Mouse (Mus musculus) embryonic facial prominence, embryonic 14.5 days (tissue): ENCODE data around the gene Traf3ip3. TPM values are rescaled to one million over a fixed set of nuclear protein-coding genes. Genes with fewer than 3 reads are reported as not detected.
A peak's percentile ranks its signal among the peaks of the same experiment; 100 is the strongest.

ENCODE experiments used
- ATAC-seq: fragments of 200-750 bp; cut with Nextera tagmentation; 2 replicates; pipeline ENCODE4 v1.8.0; 2017; ENCODE audit warnings: low read depth, moderate number of reproducible peaks, moderate TSS enrichment
- DNase-seq: peaks from one replicate; pipeline ENCODE4 v3.0.0-alpha.2; 2015; ENCODE audit warnings: low spot score
- H3K27ac ChIP-seq: fragments of 300-500 bp; sonication (generic); replicated peaks from 2 replicates; pipeline ENCODE4 v1.5.1; 2014; ENCODE audit warnings: low read depth, mild to moderate bottlenecking, low read length, moderate library complexity
- H3K27me3 ChIP-seq: fragments of 300-500 bp; sonication (generic); replicated peaks from 2 replicates; pipeline ENCODE4 v1.6.1; 2014; ENCODE audit warnings: low read length; ENCODE audit not compliant: control insufficient read depth, insufficient read depth
- H3K36me3 ChIP-seq: fragments of 300-500 bp; sonication (generic); 2 replicates; pipeline ENCODE4 v1.6.1; 2014; ENCODE audit warnings: low read length, mixed read lengths; ENCODE audit not compliant: control insufficient read depth, insufficient read depth
- H3K4me1 ChIP-seq: fragments of 300-500 bp; sonication (generic); 2 replicates; pipeline ENCODE4 v1.6.1; 2014; ENCODE audit warnings: antibody characterized with exemption, low read length; ENCODE audit not compliant: control insufficient read depth, insufficient read depth
- H3K4me2 ChIP-seq: fragments of 300-500 bp; sonication (generic); 2 replicates; pipeline ENCODE4 v1.6.1; 2014; ENCODE audit warnings: low read depth, mild to moderate bottlenecking, low read length, moderate library complexity, mixed read lengths
- H3K4me3 ChIP-seq: fragments of 300-500 bp; sonication (generic); 2 replicates; pipeline ENCODE4 v1.5.1; 2014; ENCODE audit warnings: low read depth, mild to moderate bottlenecking, low read length
- H3K9ac ChIP-seq: fragments of 300-500 bp; sonication (generic); 2 replicates; pipeline ENCODE4 v1.6.1; 2014; ENCODE audit warnings: low read depth, mild to moderate bottlenecking, low read length, moderate library complexity, mixed read lengths
- H3K9me3 ChIP-seq: fragments of 300-500 bp; sonication (generic); 2 replicates; pipeline ENCODE4 v1.6.1; 2016; ENCODE audit warnings: low read length; ENCODE audit not compliant: control insufficient read depth
- WGBS: fragments of 180-500 bp; shearing (Covaris S2); extraction: QIAGEN DNeasy Blood & Tissue Kit; methylation state at CpG from one replicate; pipeline ENCODE4 v1.1.7; 2014; 5-methylcytosine and 5-hydroxymethylcytosine counted together
- polyA plus RNA-seq: library from polyadenylated mRNA; unstranded; fragments of >200 nt; fragmentation: Nextera tagmentation; extraction: Ambion mirVana; gene quantifications from 2 replicates; pipeline ENCODE4 v1.2.1, GENCODE M21; 2014

Gene Traf3ip3
- polyA plus RNA-seq, 1 experiment from 2014 or later, result 39.3 TPM

GRCm38 (mm10) chr1:193146416-193146815 is 55.1 kb downstream of the Traf3ip3 start:
- H3K4me2 ChIP-seq, result no peak overlapping the region
- H3K4me1 ChIP-seq, result peaks cover 6% of the 10 kb centered on the region; the same call in 1 of the 2 replicates
- H3K27me3 ChIP-seq, result no peaks in the 10 kb centered on the region
- no peaks in the 10 kb centered on the region for H3K36me3 ChIP-seq
- no peak overlapping the region for H3K27ac ChIP-seq
- 90% methylated on average over 1 of the region's 1 CpGs for WGBS
- H3K4me3 ChIP-seq, result no peak overlapping the region
- no peak for DNase-seq
- H3K9me3 ChIP-seq, result no peaks in the 10 kb centered on the region
- no peak for ATAC-seq
- H3K9ac ChIP-seq, result no peak overlapping the region

GRCm38 (mm10) chr1:193145101-193145500 is 56.4 kb downstream of the Traf3ip3 start:
- Histone ChIP-seq H3K4me1 (peaks cover 4% of the 10 kb centered on the region; the same call in 1 of the 2 replicates), H3K27me3 (no peaks in the 10 kb centered on the region), H3K9me3 (no peaks in the 10 kb centered on the region), H3K9ac (no peak overlapping the region), H3K4me2 (no peak overlapping the region), H3K36me3 (no peaks in the 10 kb centered on the region), H3K27ac (no peak overlapping the region), H3K4me3 (no peak overlapping the region)
- WGBS, result 83% methylated on average over 4 of the region's 4 CpGs
- ATAC-seq (no peak), DNase-seq (no peak)

- H3K4me2 ChIP-seq, result no peak overlapping the region
- no peak overlapping the region for H3K9ac ChIP-seq
- ATAC-seq, result no peak
- no peak overlapping the region for H3K27ac ChIP-seq
- H3K36me3 ChIP-seq, result no peaks in the 10 kb centered on the region
- peaks cover 4% of the 10 kb centered on the region; the same call in 1 of the 2 replicates for H3K4me1 ChIP-seq
- no peaks in the 10 kb centered on the region for H3K9me3 ChIP-seq
- H3K27me3 ChIP-seq, result no peaks in the 10 kb centered on the region
- 86% methylated on average over 6 of the region's 6 CpGs for WGBS
- H3K4me3 ChIP-seq, result no peak overlapping the region
- DNase-seq, result no peak
These were observed 57.0 kb downstream of the Traf3ip3 start for GRCm38 (mm10) chr1:193144516-193144915.

- no peak overlapping the region for H3K27ac ChIP-seq
- H3K9ac ChIP-seq, result no peak overlapping the region
- H3K9me3 ChIP-seq, result no peaks in the 10 kb centered on the region
- DNase-seq (peak; percentile 63), ATAC-seq (peak; percentile 51)
- peaks cover 4% of the 10 kb centered on the region; the same call in 1 of the 2 replicates for H3K4me1 ChIP-seq
- no peaks in the 10 kb centered on the region for H3K36me3 ChIP-seq
- H3K4me2 ChIP-seq, result no peak overlapping the region
- no peak overlapping the region for H3K4me3 ChIP-seq
- 59% methylated on average over 8 of the region's 8 CpGs for WGBS
- no peaks in the 10 kb centered on the region for H3K27me3 ChIP-seq
These were observed 58.9 kb downstream of the Traf3ip3 start for GRCm38 (mm10) chr1:193142517-193143062.

GRCm38 (mm10) chr1:193141118-193141517 is 60.4 kb downstream of the Traf3ip3 start:
- peak; percentile 61; the same call in 1 of the 2 replicates for ATAC-seq
- no peak overlapping the region for H3K9ac ChIP-seq

GRCm38 (mm10) chr1:193138669-193139068 is 62.8 kb downstream of the Traf3ip3 start:
- Histone ChIP-seq H3K9ac (no peak overlapping the region), H3K4me3 (no peak overlapping the region), H3K36me3 (no peaks in the 10 kb centered on the region), H3K27ac (no peak overlapping the region), H3K4me1 (peaks cover 4% of the 10 kb centered on the region; the same call in 1 of the 2 replicates), H3K9me3 (no peaks in the 10 kb centered on the region), H3K4me2 (no peak overlapping the region), H3K27me3 (no peaks in the 10 kb centered on the region)
- ATAC-seq, result no peak
- DNase-seq, result peak; percentile 41
- 35% methylated on average over 3 of the region's 3 CpGs for WGBS

More at GRCm38 (mm10) chr1:193141118-193141517, 60.4 kb downstream of the Traf3ip3 start:
- WGBS, result 65% methylated on average over 7 of the region's 7 CpGs
- no peak overlapping the region for H3K4me2 ChIP-seq
- H3K4me1 ChIP-seq, result peaks cover 4% of the 10 kb centered on the region; the same call in 1 of the 2 replicates
- H3K27ac ChIP-seq, result peak overlapping the region; percentile 72
- no peak overlapping the region for H3K4me3 ChIP-seq
- no peaks in the 10 kb centered on the region for H3K27me3 ChIP-seq
- no peaks in the 10 kb centered on the region for H3K36me3 ChIP-seq
- no peaks in the 10 kb centered on the region for H3K9me3 ChIP-seq
- peak; percentile 83 for DNase-seq

- Histone ChIP-seq H3K9me3 (no peaks in the 10 kb centered on the region), H3K4me3 (no peak overlapping the region), H3K27ac (no peak overlapping the region), H3K36me3 (no peaks in the 10 kb centered on the region), H3K4me2 (no peak overlapping the region), H3K4me1 (peaks cover 4% of the 10 kb centered on the region; the same call in 1 of the 2 replicates), H3K9ac (no peak overlapping the region), H3K27me3 (no peaks in the 10 kb centered on the region)
- DNase-seq, result peak; percentile 39
- 19% methylated on average over 7 of the region's 7 CpGs for WGBS
- ATAC-seq, result no peak
These were observed 63.4 kb downstream of the Traf3ip3 start for GRCm38 (mm10) chr1:193138087-193138486.

- 93% methylated on average over 1 of the region's 1 CpGs for WGBS
- ATAC-seq (no peak), DNase-seq (no peak)
- Histone ChIP-seq H3K9me3 (no peaks in the 10 kb centered on the region), H3K36me3 (no peaks in the 10 kb centered on the region), H3K4me2 (no peak overlapping the region), H3K9ac (no peak overlapping the region), H3K27ac (no peak overlapping the region), H3K27me3 (no peaks in the 10 kb centered on the region), H3K4me1 (peaks cover 5% of the 10 kb centered on the region; the same call in 1 of the 2 replicates), H3K4me3 (no peak overlapping the region)
These were observed 67.8 kb downstream of the Traf3ip3 start for GRCm38 (mm10) chr1:193133726-193134125.

- no peak overlapping the region for H3K4me3 ChIP-seq
- H3K27ac ChIP-seq, result no peak overlapping the region
- H3K9me3 ChIP-seq, result no peaks in the 10 kb centered on the region
- H3K27me3 ChIP-seq, result no peaks in the 10 kb centered on the region
- peaks cover 5% of the 10 kb centered on the region; the same call in 1 of the 2 replicates for H3K4me1 ChIP-seq
- DNase-seq, result no peak
- H3K36me3 ChIP-seq, result peaks cover 9% of the 10 kb centered on the region; the same call in 1 of the 2 replicates
- no peak for ATAC-seq
- no peak overlapping the region for H3K9ac ChIP-seq
- no peak overlapping the region for H3K4me2 ChIP-seq
These were observed 69.1 kb downstream of the Traf3ip3 start for GRCm38 (mm10) chr1:193132385-193132784.
